Mouse (Mus musculus) spleen, adult 2 months (tissue): Measurements from ENCODE around the gene Neb. TPM values are rescaled to one million over a fixed set of nuclear protein-coding genes. Genes with fewer than 3 reads are reported as not detected.

ENCODE experiments used
- DNase-seq, 2 experiments: peaks; one replicate each; pipeline versions ENCODE4 v3.0.0 to v3.0.0-alpha.2; 2012 to 2021; ENCODE audit warnings: low spot score in 2 of 2, low read depth in 1 of 2
- H3K27ac ChIP-seq: fragments of 200-500 bp; 2 replicates; pipeline ENCODE4 v1.5.1; 2012; ENCODE audit warnings: low read length, inconsistent platforms; ENCODE audit not compliant: insufficient read depth
- H3K27me3 ChIP-seq: fragments of 200-500 bp; 2 replicates; pipeline ENCODE4 v1.6.1; 2012; ENCODE audit warnings: mild to moderate bottlenecking, moderate library complexity, low read length, inconsistent platforms; ENCODE audit not compliant: control insufficient read depth, insufficient read depth
- H3K36me3 ChIP-seq: fragments of 200-500 bp; 2 replicates; pipeline ENCODE4 v1.6.1; 2012; ENCODE audit warnings: mild to moderate bottlenecking, low read length, inconsistent platforms; ENCODE audit not compliant: control insufficient read depth, insufficient read depth
- H3K4me1 ChIP-seq: fragments of 200-500 bp; 2 replicates; pipeline ENCODE4 v1.6.1; 2011; ENCODE audit warnings: inconsistent platforms; ENCODE audit not compliant: control insufficient read depth, insufficient read depth, insufficient read length
- H3K4me3 ChIP-seq: fragments of 200-500 bp; 2 replicates; pipeline ENCODE4 v1.5.1; 2011; ENCODE audit warnings: mild to moderate bottlenecking, inconsistent platforms; ENCODE audit not compliant: insufficient read depth, insufficient read length; ENCODE audit errors: extremely low read depth
- CTCF ChIP-seq: fragments of 200-500 bp; IDR thresholded peaks from 2 replicates; pipeline ENCODE4 v1.5.1; 2011; ENCODE audit warnings: mild to moderate bottlenecking, inconsistent platforms; ENCODE audit not compliant: insufficient read depth, insufficient read length, insufficient replicate concordance; ENCODE audit errors: extremely low read depth
- POLR2A ChIP-seq: fragments of 200-500 bp; IDR thresholded peaks from 2 replicates; pipeline ENCODE4 v1.6.1; 2011; ENCODE audit warnings: low read depth, low read length, inconsistent platforms
- WGBS: fragments of 180-500 bp; shearing (Covaris S2); methylation state at CpG from one replicate; pipeline ENCODE4 v1.1.7; 2018; 5-methylcytosine and 5-hydroxymethylcytosine counted together
- polyA plus RNA-seq: library from polyadenylated mRNA; depleted of rRNA; stranded (reverse); fragments of >200 nt; gene quantifications from 2 replicates; pipeline ENCODE4 v1.2.3, GENCODE M21; 2012

Gene Neb
- polyA plus RNA-seq, 1 experiment, result 0.44 TPM

GRCm38 (mm10) chr2:52335087-52335486 lies 43.2 kb downstream of the Neb start:
- H3K4me3 ChIP-seq, result no peak overlapping the region
- H3K4me1 ChIP-seq, result no peaks in the 10 kb centered on the region
- WGBS, result 91% methylated on average over 8 of the region's 8 CpGs
- H3K27me3 ChIP-seq, result no peaks in the 10 kb centered on the region
- no peak for TF ChIP-seq CTCF
- TF ChIP-seq POLR2A, result no peak
- no peak for DNase-seq
- H3K36me3 ChIP-seq, result no peaks in the 10 kb centered on the region
- H3K27ac ChIP-seq, result no peak overlapping the region

GRCm38 (mm10) chr2:52333535-52333934 lies 44.7 kb downstream of the Neb start:
- TF ChIP-seq CTCF, result no peak
- TF ChIP-seq POLR2A, result no peak
- no peak overlapping the region for H3K27ac ChIP-seq
- no peak overlapping the region for H3K4me3 ChIP-seq
- DNase-seq, result no peak
- H3K36me3 ChIP-seq, result no peaks in the 10 kb centered on the region
- H3K4me1 ChIP-seq, result no peaks in the 10 kb centered on the region
- WGBS, result 3% methylated on average over 2 of the region's 2 CpGs
- no peaks in the 10 kb centered on the region for H3K27me3 ChIP-seq

- Histone ChIP-seq H3K4me1 (no peaks in the 10 kb centered on the region), H3K36me3 (no peaks in the 10 kb centered on the region), H3K27ac (no peak overlapping the region), H3K27me3 (no peaks in the 10 kb centered on the region), H3K4me3 (no peak overlapping the region)
- no peak for TF ChIP-seq POLR2A
- DNase-seq, result no peak
- 81% methylated on average over 3 of the region's 3 CpGs for WGBS
Measured at GRCm38 (mm10) chr2:52331761-52332160, 46.5 kb downstream of the Neb start.

DNA sequence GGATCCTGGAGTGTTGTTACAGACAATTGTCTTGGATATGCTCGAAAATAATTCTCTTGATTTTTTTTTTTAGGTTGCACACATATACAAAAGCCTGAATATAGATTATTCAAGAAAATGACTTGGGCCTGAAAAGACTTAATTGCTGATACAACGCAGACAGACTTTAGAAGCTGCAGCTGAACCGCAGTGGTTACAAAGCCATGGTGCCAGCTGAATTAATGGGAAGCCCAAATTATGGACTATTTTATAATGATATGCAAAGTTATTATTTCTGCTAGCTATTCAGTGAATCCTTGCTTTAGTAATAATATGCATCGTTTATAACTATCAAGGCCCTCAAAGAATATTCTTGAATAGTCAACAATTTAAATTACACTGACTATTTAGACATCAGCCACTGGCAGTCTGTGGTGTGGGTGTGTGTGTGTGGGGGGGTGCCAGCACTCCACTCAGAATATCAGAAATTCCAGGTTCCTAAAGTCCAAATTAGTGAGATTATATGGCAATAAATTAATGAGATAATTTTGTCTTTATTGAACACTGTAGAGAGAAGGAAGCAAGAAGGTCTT lies 50.9 kb downstream of the Neb start:
- Histone ChIP-seq H3K27me3 (no peaks in the 10 kb centered on the region), H3K4me3 (no peak overlapping the region)
- 86% methylated on average over 4 of the region's 4 CpGs for WGBS

DNA sequence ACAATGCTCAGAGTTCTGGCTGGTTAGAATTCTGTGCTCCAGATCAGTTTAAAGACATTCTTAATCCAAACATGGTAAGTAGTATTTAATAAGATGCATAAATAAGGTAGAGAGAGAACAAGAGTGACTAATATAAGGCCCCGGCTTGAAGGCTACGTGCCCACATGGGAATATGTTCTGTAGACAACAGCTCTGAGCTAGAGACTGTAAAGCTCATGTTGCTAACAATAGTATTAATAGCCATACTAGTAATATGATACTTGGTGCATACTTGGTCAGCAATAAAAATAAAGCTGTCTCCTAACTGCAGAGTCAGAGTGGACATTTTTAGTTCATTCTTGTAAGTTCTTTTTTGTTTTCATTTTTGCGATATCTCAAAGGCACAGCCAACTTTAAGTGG lies 56.4 kb downstream of the Neb start:
- no peak overlapping the region for H3K27ac ChIP-seq

More for the DNA sequence above, 50.9 kb downstream of the Neb start:
- DNase-seq, result no peak
- Histone ChIP-seq H3K4me1 (no peaks in the 10 kb centered on the region), H3K27ac (no peak overlapping the region), H3K36me3 (no peaks in the 10 kb centered on the region)
- TF ChIP-seq POLR2A (no peak), CTCF (no peak)

GRCm38 (mm10) chr2:52320175-52320574 lies 58.1 kb downstream of the Neb start:
- 87% methylated on average over 2 of the region's 2 CpGs for WGBS

More for the DNA sequence above, 56.4 kb downstream of the Neb start:
- WGBS, result 94% methylated on average over 3 of the region's 3 CpGs
- DNase-seq, result no peak
- H3K36me3 ChIP-seq, result no peaks in the 10 kb centered on the region
- peaks cover 5% of the 10 kb centered on the region; the same call in 1 of the 2 replicates for H3K4me1 ChIP-seq
- H3K4me3 ChIP-seq, result no peak overlapping the region
- H3K27me3 ChIP-seq, result no peaks in the 10 kb centered on the region
- no peak for TF ChIP-seq POLR2A
- no peak for TF ChIP-seq CTCF

DNA sequence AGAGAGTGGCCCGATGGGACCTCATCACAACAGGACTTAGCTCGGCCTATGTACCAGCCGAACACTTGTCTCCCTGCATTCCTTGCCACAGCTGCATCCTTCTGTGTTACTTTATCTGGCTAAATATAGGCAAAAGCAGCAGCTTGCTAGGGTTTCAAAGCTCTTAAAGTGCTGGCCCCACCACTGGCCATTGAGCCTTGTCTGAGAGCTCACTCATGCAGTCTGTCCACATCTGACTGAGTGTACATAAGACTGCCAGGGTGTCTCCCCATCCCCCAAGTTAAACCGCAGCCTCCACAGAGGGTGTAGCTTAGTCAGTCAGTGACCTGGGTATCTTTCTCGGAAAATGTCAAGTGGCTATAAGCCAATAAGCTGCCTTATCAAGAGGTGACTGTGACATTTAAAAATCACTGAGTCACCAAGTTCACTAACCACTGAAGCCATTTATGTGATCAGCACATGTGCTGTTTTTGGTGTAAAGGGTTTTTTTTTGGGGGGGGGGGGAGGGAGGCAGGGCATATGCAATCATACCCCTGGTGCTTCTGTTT lies 59.2 kb downstream of the Neb start:
- TF ChIP-seq CTCF, result no peak
- TF ChIP-seq POLR2A, result no peak
- DNase-seq, result no peak
- H3K4me3 ChIP-seq, result no peak overlapping the region
- peaks cover 9% of the 10 kb centered on the region for H3K4me1 ChIP-seq
- WGBS, result 35% methylated on average over 5 of the region's 5 CpGs
- H3K27me3 ChIP-seq, result no peaks in the 10 kb centered on the region
- no peaks in the 10 kb centered on the region for H3K36me3 ChIP-seq
- H3K27ac ChIP-seq, result no peak overlapping the region

More at GRCm38 (mm10) chr2:52320175-52320574, 58.1 kb downstream of the Neb start:
- peaks cover 5% of the 10 kb centered on the region; the same call in 1 of the 2 replicates for H3K4me1 ChIP-seq
- H3K27ac ChIP-seq, result no peak overlapping the region
- no peaks in the 10 kb centered on the region for H3K36me3 ChIP-seq
- H3K27me3 ChIP-seq, result no peaks in the 10 kb centered on the region
- no peak for DNase-seq
- no peak overlapping the region for H3K4me3 ChIP-seq
- no peak for TF ChIP-seq CTCF
- no peak for TF ChIP-seq POLR2A
